Mouse (Mus musculus): ENCODE results near the gene Dctn1.
"Not testable (repeated sequence)": the region's sequence is repeated elsewhere in the genome, so short reads cannot be mapped to it uniquely, and the experiment has no call there.

The Dctn1 gene

GRCm38 (mm10) chr6:83136881-83137575 is 28.7 kb upstream of the Dctn1 start:
- DNase-seq: no peak

GRCm38 (mm10) chr6:83137576-83137950 is 28.2 kb upstream of the Dctn1 start:
- DNase-seq: no peak

- no peak for DNase-seq
These were observed 27.7 kb upstream of the Dctn1 start for GRCm38 (mm10) chr6:83138056-83138455.

- no peak for DNase-seq
These were observed 25.7 kb upstream of the Dctn1 start for GRCm38 (mm10) chr6:83140044-83140443.

GRCm38 (mm10) chr6:83141636-83142035 is 24.1 kb upstream of the Dctn1 start:
- no peak for DNase-seq

- DNase-seq: no peak
These were observed 23.4 kb upstream of the Dctn1 start for GRCm38 (mm10) chr6:83142211-83142731.

- no peak for DNase-seq
These were observed 22.8 kb upstream of the Dctn1 start for GRCm38 (mm10) chr6:83142886-83143285.

- no peak for DNase-seq
These were observed 20.5 kb upstream of the Dctn1 start for GRCm38 (mm10) chr6:83145209-83145608.

- DNase-seq: no peak
These were observed 19.9 kb upstream of the Dctn1 start for GRCm38 (mm10) chr6:83145805-83146204.

- no peak for DNase-seq
These were observed 18.4 kb upstream of the Dctn1 start for GRCm38 (mm10) chr6:83147280-83147679.

GRCm38 (mm10) chr6:83151721-83152120 is 14.0 kb upstream of the Dctn1 start:
- DNase-seq: no peak

GRCm38 (mm10) chr6:83153038-83153437 is 12.7 kb upstream of the Dctn1 start:
- DNase-seq: no peak

- no peak for DNase-seq
These were observed 12.2 kb upstream of the Dctn1 start for GRCm38 (mm10) chr6:83153485-83153884.

GRCm38 (mm10) chr6:83155552-83156238 is 10.0 kb upstream of the Dctn1 start:
- no peak for DNase-seq

- DNase-seq: peak; percentile 61
These were observed 9.4 kb upstream of the Dctn1 start, which contains the start of the genes Wdr54 and 1700003E16Rik for GRCm38 (mm10) chr6:83156259-83156684. Gene Wdr54 (minus strand): TSS chr6:83156397. Gene 1700003E16Rik (plus strand): TSS chr6:83156404.

- DNase-seq: not testable (repeated sequence)
These were observed 6.3 kb upstream of the Dctn1 start for GRCm38 (mm10) chr6:83159456-83159855.

GRCm38 (mm10) chr6:83161442-83161841 is 4.3 kb upstream of the Dctn1 start:
- no peak for DNase-seq

GRCm38 (mm10) chr6:83161921-83162641 is 3.6 kb upstream of the Dctn1 start:
- DNase-seq: peak; percentile 53

- DNase-seq: peak; percentile 78
These were observed 3.0 kb upstream of the Dctn1 start for GRCm38 (mm10) chr6:83162701-83163100.

- DNase-seq: no peak
These were observed 604 bp upstream of the Dctn1 start for GRCm38 (mm10) chr6:83165026-83165606.

GRCm38 (mm10) chr6:83166243-83166630 is 517 bp downstream of the Dctn1 start:
- DNase-seq: no peak

- no peak for DNase-seq
These were observed 4.2 kb downstream of the Dctn1 start for GRCm38 (mm10) chr6:83169872-83170271.

GRCm38 (mm10) chr6:83171063-83171462 is 5.3 kb downstream of the Dctn1 start:
- DNase-seq: no peak
